Mouse (Mus musculus) erythroblast, adult 5-6 weeks (primary cell): Measurements from ENCODE around the gene Cnpy1. TPM values are rescaled to one million over a fixed set of nuclear protein-coding genes. Genes with fewer than 3 reads are reported as not detected.

ENCODE experiments used
- ATAC-seq: replicated peaks from 2 replicates; pipeline ENCODE4 v1.8.0; 2016; ENCODE audit warnings: moderate number of reproducible peaks, mild to moderate bottlenecking, moderate TSS enrichment, inconsistent platforms; ENCODE audit not compliant: poor library complexity, low FRiP score, severe bottlenecking
- total RNA-seq, 2 experiments: library from RNA; stranded (forward) in 1 of 2; stranded (reverse) in 1 of 2; fragments of 150-400 nt in 1 of 2; fragments of 200-764, 138-1000 nt in 1 of 2; gene quantifications; 2 replicates each; pipeline versions ENCODE4 v1.2.3 to v1.2.4; 2015 to 2017; ENCODE audit warnings: low replicate concordance in 2 of 2

Cnpy1 gene
- total RNA-seq, 2 experiments from 2014 or later: not detected

- ATAC-seq: no peak
These were observed 46.3 kb downstream of the Cnpy1 start for GRCm38 (mm10) chr5:28199089-28199873.

- ATAC-seq: no peak
These were observed 50.1 kb downstream of the Cnpy1 start for GRCm38 (mm10) chr5:28195473-28195872.

- ATAC-seq: no peak
These were observed 53.5 kb downstream of the Cnpy1 start for GRCm38 (mm10) chr5:28192099-28192454.

GRCm38 (mm10) chr5:28191201-28192098 is 54.2 kb downstream of the Cnpy1 start:
- no peak for ATAC-seq

GRCm38 (mm10) chr5:28179237-28179790 is 66.3 kb downstream of the Cnpy1 start:
- no peak for ATAC-seq

GRCm38 (mm10) chr5:28178322-28178721 is 67.3 kb downstream of the Cnpy1 start:
- no peak for ATAC-seq

- no peak for ATAC-seq
These were observed 69.0 kb downstream of the Cnpy1 start for GRCm38 (mm10) chr5:28176585-28176984.

- ATAC-seq: no peak
These were observed 69.6 kb downstream of the Cnpy1 start for GRCm38 (mm10) chr5:28176023-28176422.

- ATAC-seq: no peak
These were observed 70.1 kb downstream of the Cnpy1 start for GRCm38 (mm10) chr5:28175570-28175919.

- ATAC-seq: no peak
These were observed 70.6 kb downstream of the Cnpy1 start for GRCm38 (mm10) chr5:28174876-28175569.

GRCm38 (mm10) chr5:28174086-28174485 is 71.5 kb downstream of the Cnpy1 start:
- no peak for ATAC-seq

- ATAC-seq: no peak
These were observed 71.9 kb downstream of the Cnpy1 start for GRCm38 (mm10) chr5:28173674-28174073.

- no peak for ATAC-seq
These were observed 72.5 kb downstream of the Cnpy1 start for GRCm38 (mm10) chr5:28172921-28173670.

GRCm38 (mm10) chr5:28172261-28172920 is 73.2 kb downstream of the Cnpy1 start:
- no peak for ATAC-seq

- ATAC-seq: no peak
These were observed 73.9 kb downstream of the Cnpy1 start for GRCm38 (mm10) chr5:28171667-28172066.

GRCm38 (mm10) chr5:28170892-28171291 is 74.7 kb downstream of the Cnpy1 start:
- no peak for ATAC-seq

- ATAC-seq: no peak
These were observed 75.5 kb downstream of the Cnpy1 start for GRCm38 (mm10) chr5:28170081-28170480.

GRCm38 (mm10) chr5:28169166-28169801 is 76.3 kb downstream of the Cnpy1 start:
- ATAC-seq: no peak
